Mouse (Mus musculus) cerebellum, postnatal 36 days (tissue): ENCODE measurements at regions not wholly inside any gene's neighbourhood (a gene's known extent, or its start where the extent isn't known, plus 50 kb on each side); places are given as distances from the start of the nearest gene placed in this dataset.

Experiments
- DNase-seq, 2 experiments: peaks; one replicate each; pipeline ENCODE4 v3.0.0; 2021 to 2022; ENCODE audit warnings: mixed read lengths in 2 of 2

DNA sequence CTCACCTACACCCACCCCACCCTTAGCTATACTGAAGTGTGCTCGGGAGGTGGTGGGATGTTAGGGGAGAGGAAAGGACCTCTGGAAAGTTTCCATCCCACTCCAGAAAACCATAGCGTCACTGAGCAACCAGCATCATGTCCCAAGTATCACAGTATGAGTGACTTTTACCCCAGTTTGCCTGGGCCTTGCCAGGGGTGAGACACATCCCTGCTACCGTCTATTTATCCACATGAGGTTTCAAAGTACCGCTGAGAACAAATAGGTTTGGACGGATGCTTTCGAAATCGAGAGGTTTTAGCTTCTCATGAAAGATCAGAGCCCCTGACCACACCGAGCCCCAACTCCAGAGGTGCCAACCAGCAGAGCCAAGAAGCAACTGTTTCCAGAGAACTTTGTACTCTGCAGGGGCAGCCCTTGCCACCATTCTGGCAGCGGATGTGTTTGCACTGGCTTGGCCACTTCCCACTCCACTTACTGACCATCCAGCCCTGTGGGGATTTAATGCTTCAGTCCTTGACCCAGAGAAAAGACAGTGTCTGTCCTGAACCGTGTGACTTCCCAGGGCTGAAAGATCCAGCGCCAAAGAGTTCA, 107.3 kb upstream of the Nectin1 start:
- no peak for DNase-seq

DNA sequence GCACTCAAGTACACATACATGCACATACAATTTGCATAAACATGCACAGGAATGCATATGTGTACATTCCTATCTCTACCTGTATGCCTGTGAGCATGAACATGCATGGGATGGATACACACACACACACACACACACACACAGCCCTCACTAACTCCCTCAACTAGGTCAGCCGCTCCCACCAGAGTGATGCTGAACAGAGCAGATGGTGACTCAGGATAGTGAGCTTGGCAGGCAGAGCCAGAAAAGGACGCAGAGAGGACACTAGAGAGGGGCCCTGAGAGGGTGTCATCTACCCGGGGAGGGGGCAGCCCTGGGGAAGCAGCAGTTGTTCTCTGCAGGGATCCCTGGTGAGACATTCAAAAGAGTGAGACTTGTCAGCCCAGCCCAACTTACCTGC, 85.6 kb upstream of the Nectin1 start:
- DNase-seq = no peak

DNA sequence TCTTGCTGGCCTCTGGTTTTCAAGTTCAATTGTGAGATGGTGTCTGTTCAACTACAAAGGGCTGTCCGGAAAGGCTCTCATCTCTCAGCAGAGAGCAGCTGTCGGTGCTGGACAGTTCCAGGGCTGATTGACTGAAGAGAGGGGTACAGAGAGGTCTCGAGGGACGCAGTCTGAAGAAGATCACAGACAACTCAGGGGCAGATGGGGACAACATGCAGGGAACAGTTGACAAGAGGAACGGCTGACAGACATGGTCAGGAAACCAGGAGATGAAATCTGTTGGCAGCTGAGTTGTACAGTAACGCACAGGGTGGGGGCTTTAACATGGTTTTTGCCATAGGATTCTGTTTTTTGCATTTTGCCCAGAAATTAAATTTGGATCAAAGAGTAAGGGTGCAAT, 84.5 kb upstream of the Nectin1 start:
- DNase-seq = no peak

DNA sequence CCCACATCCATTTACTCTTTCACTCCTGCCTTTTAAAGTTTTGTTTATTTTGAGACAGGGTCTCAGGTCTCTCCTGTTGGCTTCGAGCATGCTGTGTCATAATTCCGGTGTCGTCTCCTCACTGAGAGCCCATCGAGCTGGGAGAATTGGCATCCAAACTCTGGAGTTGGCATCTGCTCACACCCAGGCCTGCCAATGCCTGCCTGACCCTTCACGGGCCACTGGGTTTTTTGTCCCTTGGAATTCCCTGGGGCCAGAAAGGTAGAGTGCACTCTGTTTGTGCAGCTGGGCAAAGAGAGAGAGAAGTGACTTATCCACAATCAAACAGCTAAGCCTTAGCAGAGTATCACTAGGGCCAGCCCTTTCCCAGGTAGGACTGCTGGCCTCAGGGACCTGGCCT, 83.6 kb upstream of the Nectin1 start:
- DNase-seq = peak; percentile 37 to 38

DNA sequence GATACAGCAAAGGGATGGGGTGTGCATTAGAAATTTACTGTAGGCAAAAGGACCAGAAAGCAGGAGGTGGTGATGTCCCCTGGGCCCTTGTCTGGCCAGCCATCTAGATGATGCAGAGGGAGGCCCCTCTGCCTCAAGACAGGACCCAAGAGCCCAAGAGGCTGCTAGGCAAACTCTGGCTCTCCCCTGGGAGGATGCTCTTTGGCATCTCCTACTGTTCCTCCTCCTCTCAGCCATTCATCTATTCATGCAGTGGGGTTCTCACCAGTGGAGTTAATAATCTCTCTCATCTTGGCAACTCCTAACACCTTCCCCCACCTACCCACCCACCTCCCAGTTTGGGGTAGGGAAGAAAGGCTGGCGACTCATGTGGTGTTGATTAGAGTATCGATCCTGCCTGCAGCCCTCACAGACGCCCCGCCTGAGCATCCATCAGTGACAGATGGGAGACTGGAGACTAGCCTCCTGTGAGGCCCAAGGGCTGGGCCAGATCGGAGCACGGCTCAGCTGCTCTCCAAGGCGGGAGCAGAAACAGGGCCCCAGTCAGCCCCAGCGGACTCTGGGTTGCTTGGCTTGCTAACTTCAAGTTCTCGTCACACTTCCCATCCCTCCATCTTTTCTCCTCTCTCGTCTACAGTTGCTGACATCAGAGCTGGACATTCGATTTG, 82.8 kb upstream of the Nectin1 start:
- peak in 1 of 2 experiments; percentile 14 for DNase-seq

DNA sequence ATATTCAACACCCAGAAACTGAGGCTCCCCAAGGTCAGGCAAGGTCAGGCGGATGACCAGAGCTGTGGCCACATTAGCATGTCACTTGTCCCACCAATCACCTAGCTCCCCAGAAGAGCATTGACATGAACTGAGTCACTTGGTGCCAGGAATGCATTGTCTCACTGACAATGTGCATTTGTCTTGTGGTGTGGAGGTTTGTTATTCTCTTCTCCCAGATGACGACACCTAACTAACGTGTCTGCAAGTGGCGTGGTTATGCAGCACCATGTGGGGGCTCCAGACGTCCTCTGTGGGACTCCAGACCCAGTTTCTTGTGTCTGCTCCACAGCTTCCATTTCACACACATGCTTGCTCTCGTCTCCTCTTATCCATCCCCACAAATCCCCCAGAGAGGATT, 82.1 kb upstream of the Nectin1 start:
- DNase-seq = no peak

DNA sequence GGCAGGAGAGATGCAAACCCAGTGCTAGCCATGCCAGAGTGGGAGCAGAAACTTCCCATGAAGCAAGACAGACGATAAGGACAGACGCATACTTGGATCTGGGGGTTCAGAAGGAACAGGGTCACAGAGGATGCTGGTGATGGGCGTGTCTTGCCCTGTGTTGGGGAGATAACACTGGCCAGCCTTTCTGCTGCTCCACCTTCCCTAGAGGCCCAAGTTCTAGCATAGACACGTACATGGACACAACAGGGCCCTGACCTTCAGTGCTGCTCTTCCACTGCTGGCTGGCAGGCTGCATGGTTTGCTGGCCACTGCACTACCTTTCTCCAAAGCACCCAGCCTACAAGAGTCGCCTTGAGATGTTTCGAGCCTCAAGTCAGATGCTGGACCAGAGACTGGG, 76.4 kb upstream of the Nectin1 start:
- DNase-seq = no peak

DNA sequence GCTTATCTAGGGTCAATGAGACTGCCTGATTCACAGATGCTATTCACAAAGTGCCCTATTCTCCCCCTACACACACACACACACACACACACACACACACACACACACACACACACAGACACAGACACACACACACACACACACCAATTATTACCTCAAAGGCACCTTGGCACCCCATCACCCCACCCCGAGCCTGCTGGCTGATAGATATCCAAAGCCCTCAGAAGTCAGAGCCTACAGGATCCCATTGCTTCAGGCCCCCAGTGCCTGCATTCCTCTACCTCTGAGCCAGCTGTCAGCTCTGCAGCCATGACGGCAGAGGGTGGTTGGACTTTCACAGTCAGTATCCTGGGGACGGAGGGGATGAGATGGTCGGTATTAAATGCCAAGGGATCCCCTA, 75.8 kb upstream of the Nectin1 start:
- DNase-seq = no peak

DNA sequence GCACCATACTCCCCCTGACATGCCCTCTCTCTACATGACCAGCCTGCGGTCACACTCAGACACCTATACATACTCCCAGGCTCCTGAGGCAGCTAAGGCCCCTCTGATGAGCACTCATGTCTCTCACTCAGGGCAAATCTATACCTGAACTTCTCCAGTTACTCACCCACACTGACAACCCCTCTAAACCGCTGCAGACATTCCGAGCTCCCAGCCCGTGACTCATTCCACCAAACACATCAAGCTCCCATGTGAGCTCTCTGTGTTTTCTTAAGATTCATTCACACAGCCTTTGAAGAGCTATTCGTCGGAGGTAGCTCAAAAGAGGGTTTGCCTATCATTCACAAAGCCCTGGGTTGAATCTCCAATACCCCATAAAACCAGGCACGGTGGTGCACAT, 75.1 kb upstream of the Nectin1 start:
- DNase-seq = no peak

DNA sequence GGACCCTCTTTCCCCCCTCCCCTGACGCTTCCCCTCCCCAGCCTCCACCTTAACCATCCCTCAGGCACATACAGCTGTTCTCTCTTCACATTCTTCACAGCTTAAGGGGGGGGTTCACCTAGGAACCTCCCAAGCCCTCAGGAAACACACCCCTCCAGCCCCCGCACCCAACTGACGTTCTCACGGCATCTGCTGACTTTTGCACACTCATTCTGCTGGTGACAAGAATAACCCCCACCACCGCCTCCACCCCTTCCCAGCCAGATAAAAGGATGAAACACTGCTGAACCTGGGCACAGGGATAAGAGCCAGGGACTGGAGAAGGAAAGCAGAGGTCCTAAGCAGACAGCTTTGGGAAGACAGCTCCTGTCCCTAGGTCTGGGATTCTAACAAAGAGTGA, 73.2 kb upstream of the Nectin1 start:
- DNase-seq = no peak

DNA sequence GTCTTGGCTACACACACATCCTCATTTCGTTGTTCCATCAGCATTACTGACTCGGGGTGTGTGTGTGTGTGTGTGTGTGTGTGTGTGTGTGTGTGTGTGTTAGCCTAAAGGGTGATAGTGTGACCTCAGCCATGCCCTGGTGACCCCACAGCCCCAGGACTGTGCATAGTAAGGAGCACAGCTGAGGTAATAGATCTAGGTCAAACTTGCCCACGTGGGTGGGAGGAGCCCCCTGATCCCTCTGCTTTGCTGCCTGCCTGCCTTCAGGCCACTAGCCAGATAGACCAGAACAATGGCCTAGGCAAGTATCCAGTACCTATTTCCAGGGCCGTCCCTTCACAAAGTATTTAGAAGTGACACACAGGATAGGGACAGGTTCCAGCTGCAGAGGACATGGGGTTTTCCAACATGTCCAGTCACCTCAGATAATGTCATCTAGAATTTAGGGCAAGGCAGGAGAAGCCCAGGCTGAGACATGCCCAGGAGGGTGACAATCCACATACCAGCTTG, 70.6 kb upstream of the Nectin1 start:
- DNase-seq = no peak

DNA sequence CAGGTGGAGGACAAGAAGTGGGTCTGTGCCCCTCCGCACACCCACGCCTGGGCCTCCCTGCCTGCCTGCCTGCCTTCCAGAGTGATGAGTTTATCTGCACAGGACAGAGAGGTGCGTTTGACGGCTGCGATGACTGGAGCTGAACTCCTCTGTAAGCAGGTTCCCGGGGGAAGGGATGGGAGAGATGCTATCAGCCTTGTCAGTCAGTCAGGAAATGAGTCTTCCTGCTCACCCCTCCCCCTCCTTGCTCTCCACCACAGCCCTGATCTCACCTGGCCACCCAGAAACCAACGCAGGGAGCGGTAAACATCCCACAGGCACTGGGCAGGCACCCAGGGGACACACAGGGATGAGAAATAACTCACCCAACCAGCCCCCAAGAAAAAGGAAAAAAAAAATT, 69.5 kb upstream of the Nectin1 start:
- DNase-seq = no peak

DNA sequence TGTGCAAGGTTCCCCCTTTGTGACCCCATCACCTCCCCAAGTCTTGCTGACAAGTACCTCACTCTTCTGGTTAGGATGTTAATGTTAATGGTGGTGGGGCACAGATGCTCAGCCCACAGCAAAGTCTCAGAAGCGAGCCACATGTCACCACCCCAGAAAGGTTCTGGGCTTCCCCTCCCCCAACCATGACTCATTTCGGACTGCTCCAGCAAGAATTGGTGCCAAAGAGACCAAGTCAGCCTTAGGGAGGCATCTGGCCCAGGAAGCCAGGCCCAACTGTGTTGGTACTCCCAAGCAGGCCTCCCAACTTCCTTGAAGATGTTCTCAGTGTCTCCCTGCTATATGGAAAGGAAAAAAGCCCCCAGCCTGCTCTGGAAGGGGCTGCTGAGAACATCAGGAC, 67.8 kb upstream of the Nectin1 start:
- DNase-seq = no peak

DNA sequence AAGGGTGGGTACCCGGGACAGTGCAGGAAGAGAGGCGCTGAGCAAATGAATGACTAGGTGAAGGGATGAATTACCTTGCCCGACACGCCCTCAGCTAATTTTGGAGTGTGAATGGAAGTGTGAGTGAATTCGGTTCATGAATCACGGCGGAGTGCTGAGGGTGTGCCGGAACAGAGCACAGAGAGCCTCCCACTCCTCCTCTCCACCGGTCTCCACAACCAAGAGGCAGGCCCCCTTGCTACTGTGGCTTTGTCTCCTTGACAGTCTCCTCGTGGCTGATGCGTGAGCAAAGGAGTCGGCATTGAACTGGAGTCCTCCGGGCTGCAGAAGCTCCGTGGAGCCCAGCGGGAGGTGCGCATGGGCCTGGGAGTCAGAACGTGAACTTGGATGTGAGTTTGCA, 64.5 kb upstream of the Nectin1 start:
- DNase-seq = no peak

DNA sequence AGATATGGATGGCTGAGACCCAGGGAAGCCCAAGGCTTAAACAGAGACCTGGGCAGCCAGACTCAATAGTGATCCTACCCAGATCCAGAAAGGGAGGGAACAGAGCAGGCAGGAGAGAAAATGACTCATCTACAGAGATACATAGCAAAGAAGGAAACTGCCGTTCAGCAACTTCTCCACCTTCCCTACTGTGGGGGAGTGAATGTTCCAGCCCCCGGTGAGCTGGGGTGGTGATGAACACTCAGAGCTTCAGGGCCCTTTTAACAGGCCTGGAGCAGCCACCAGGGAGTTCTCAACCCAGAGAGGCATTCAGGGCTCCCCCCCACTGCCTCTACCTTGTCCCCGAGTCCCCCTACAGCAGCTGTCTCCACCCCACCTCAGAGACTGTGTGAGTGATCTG, 62.5 kb upstream of the Nectin1 start:
- DNase-seq = no peak

DNA sequence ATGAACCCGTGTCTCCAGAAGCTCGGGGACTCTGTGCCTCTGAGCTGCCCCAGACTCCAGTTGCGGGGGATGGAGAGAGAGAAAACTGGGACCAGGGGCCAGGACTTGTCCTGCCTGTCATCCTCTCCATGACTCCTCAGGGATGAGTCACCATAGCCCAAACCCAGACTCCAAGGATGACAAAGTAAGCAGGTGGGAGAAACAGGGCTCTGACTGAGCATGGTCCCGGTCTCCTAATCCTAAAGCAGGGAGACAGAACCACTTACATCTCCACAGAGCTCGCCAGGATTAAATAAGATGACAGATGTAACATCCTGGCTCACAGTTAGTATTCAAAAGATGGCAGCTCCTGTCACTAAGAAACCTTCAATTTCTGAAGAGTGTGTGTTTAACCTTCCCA, 61.7 kb upstream of the Nectin1 start:
- DNase-seq = no peak

DNA sequence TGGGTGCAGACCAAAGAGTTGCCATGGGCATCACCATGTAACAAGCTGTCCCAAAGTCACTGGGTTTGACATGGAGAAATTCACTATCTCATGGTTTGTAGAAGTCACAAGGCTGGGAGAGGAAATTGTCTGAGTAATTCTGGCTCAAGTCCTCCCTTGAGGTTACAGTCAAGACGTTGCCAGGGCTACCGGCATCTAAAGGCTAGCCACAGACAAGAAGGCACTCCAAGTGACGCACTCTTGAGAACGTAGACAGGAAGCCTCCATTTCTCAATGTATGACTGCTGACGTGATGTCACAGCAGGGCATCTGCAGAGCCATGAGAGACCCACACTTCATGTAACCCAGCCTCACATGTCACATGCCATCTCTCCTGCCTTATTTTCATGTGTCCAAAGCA, 59.2 kb upstream of the Nectin1 start:
- no peak for DNase-seq

DNA sequence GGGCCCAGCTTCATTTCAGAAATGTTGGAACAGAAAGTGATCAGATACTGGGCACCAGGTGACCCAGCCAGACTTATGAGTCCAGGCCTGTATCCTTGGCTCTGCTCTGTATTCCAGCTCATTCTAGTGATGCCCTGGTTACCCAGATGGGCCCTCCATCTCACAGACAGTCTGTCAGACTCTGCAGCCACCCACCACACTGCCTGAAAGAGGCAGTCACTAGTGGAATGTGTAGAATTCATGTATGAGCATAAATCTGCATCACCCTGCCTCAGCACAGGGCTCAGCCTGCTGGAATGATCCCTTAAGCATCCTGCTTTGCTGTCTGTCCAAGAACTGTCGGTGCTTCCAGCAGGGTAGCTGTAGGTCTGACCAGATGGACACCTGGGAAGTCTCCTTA, 51.8 kb upstream of the Nectin1 start:
- DNase-seq = no peak

DNA sequence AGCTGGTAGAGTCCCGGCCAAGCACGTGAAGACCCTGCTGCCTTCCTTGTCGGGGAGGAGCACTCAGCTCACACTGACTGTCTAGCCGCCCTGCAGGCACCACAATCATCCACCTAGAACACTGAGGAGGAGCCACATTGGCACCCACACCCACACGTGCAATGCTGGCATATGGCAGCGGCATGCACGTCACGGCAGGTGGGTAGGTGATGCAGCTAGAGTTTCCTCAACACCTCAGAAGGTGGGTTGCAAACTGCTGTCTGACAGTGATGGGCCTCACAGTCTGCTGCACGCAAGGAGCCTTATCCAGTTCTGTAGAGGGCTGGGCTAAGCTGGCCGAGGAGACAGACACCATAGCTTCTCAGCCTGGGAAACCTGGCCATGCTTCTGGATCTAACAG, 51.2 kb upstream of the Nectin1 start:
- no peak for DNase-seq
